Mouse (Mus musculus): ENCODE data around the gene Apol10a. TPM values are rescaled to one million over a fixed set of nuclear protein-coding genes. Genes with fewer than 3 reads are reported as not detected.
"Not testable (repeated sequence)": the region's sequence is repeated elsewhere in the genome, so short reads cannot be mapped to it uniquely, and the experiment has no call there.

Apol10a gene
- polyA plus RNA-seq, 1 experiment from 2014 or later: 0.04 TPM

DNA sequence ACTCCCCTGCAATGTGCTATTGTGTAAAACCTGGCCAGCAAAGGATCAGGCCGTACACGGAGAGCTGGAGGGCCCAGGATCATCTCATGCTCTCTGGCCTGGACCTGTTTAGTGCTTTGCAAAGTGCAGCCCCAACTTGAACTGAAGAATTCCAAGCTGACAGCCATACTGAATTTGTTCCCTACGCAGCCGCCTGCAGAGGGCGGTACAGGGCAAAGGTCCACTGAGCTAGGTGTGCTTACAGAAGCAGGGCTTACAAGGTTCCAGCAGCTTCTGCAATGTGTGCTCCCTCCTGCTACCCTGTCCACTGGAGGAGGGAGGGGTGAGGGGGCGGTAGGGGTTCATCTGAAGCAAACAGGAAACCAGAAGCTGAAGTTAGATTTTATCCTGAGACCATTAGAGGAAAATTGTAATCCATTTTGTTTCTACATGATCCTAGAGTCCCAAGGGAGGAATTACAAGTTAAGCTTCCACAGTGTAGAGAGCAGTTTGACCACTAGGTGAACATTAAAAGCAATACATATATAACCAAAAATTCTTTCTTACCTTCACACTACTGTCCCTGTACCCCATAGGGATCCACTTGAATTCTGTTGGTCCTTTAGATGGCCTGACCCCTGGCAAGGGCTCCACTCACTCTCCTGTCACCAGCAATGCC lies 46.5 kb downstream of the Apol10a start:
- not testable (repeated sequence) for H3K4me1 ChIP-seq; H3K4me2 ChIP-seq; H3K36me3 ChIP-seq; H3K9ac ChIP-seq; H3K27ac ChIP-seq; H3K9me3 ChIP-seq (replicated peaks); H3K27me3 ChIP-seq (replicated peaks); ATAC-seq; H3K4me3 ChIP-seq
- WGBS (ENCODE audit: insufficient replicate concordance): 10% methylated on average over 6 of the region's 6 CpGs

GRCm38 (mm10) chr15:77533216-77533615 lies 56.4 kb downstream of the Apol10a start, which contains the start of gene Apol7c:
Gene Apol7c, minus strand, starts transcription at chr15:77533316.
- Histone ChIP-seq H3K9ac (no peak within 1 kb of the TSS), H3K9me3 (replicated peaks) (no peaks in the 10 kb centered on the region), H3K27ac (no peak within 1 kb of the TSS), H3K4me1 (no peaks in the 10 kb centered on the region), H3K27me3 (replicated peaks) (no peaks in the 10 kb centered on the region), H3K36me3 (no peaks in the 10 kb centered on the region), H3K4me3 (no peak within 1 kb of the TSS), H3K4me2 (no peak within 1 kb of the TSS)
- no peak for ATAC-seq

DNA sequence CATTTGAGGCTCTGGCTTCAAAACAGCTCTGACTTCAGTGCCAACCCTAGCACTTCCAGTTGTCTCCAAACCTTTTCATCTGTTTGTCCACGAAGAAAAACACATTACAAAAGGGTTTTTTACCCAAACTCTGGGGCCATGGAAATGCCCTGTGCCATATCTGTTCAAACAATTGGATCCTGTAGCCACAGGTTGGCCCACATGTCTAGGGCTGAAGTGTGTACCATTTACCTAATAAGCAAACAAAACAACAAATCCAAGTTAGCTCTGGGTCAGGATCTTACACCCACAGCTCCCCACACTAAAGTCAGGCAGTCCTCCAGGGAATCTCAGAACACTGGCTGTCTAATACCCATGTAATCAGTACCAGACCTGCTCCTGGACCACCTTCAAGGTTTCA lies 62.4 kb downstream of the Apol10a start:
- H3K4me1 ChIP-seq; H3K9ac ChIP-seq; H3K4me3 ChIP-seq; H3K27ac ChIP-seq; H3K27me3 ChIP-seq (replicated peaks); H3K4me2 ChIP-seq; ATAC-seq; H3K36me3 ChIP-seq; H3K9me3 ChIP-seq (replicated peaks): not testable (repeated sequence)
- 13% methylated on average over 1 of the region's 1 CpGs for WGBS (ENCODE audit: insufficient replicate concordance)

Other genes starting within 250 kb of the Apol10a start
- 13.0 and 13.1 TPM in 2 replicates for gene Rbfox2, start 170.0 kb upstream of the Apol10a start, polyA plus RNA-seq (2016; fragmentation: Nextera tagmentation; extraction: Ambion mirVana)
- 0.10 and 0.11 TPM in 2 replicates for gene Apol7a, start 77.9 kb upstream of the Apol10a start, polyA plus RNA-seq (2016; fragmentation: Nextera tagmentation; extraction: Ambion mirVana)
- gene Apol9a, start 65.9 kb upstream of the Apol10a start, polyA plus RNA-seq (2016; fragmentation: Nextera tagmentation; extraction: Ambion mirVana): not detected in 2 replicates
- gene Apol7b, start 29.6 kb upstream of the Apol10a start, polyA plus RNA-seq (2016; fragmentation: Nextera tagmentation; extraction: Ambion mirVana): not detected in 2 replicates
- 0.19 and 0.42 TPM in 2 replicates for gene Apol11a, start 31.2 kb downstream of the Apol10a start, polyA plus RNA-seq (2016; fragmentation: Nextera tagmentation; extraction: Ambion mirVana)
- not detected in 2 replicates for gene Apol7c, start 56.3 kb downstream of the Apol10a start, polyA plus RNA-seq (2016; fragmentation: Nextera tagmentation; extraction: Ambion mirVana)
- not detected in 2 replicates for gene 1700025B11Rik, start 84.8 kb downstream of the Apol10a start, polyA plus RNA-seq (2016; fragmentation: Nextera tagmentation; extraction: Ambion mirVana)
- gene Apol10b, start 119.1 kb downstream of the Apol10a start, polyA plus RNA-seq (2016; fragmentation: Nextera tagmentation; extraction: Ambion mirVana): not detected in 2 replicates
- gene Gm36245, start 122.2 kb downstream of the Apol10a start, polyA plus RNA-seq (2016; fragmentation: Nextera tagmentation; extraction: Ambion mirVana): not detected in 2 replicates
- gene Apol11b, start 166.2 kb downstream of the Apol10a start, polyA plus RNA-seq (2016; fragmentation: Nextera tagmentation; extraction: Ambion mirVana): 6.3 and 6.9 TPM in 2 replicates
- gene Apol7e, start 221.8 kb downstream of the Apol10a start, polyA plus RNA-seq (2016; fragmentation: Nextera tagmentation; extraction: Ambion mirVana): not detected in 2 replicates

All from liver, embryonic 12.5 days (tissue).